Mouse (Mus musculus): ENCODE measurements around the gene 4930518I15Rik. TPM values are rescaled to one million over a fixed set of nuclear protein-coding genes. Genes with fewer than 3 reads are reported as not detected.

4930518I15Rik gene
- polyA plus RNA-seq, 1 experiment from 2014 or later: 7.6 TPM

Other genes with a start within 250 kb of the 4930518I15Rik start
- gene Dlgap4, start 244.2 kb downstream of the 4930518I15Rik start, polyA plus RNA-seq (2014; fragmentation: Nextera tagmentation; extraction: Ambion mirVana): 211 and 230 TPM in 2 replicates
- gene Myl9, start 82.5 kb downstream of the 4930518I15Rik start, polyA plus RNA-seq (2014; fragmentation: Nextera tagmentation; extraction: Ambion mirVana): 23.3 and 43.0 TPM in 2 replicates
- 11.2 and 14.9 TPM in 2 replicates for gene Tgif2, start 17.9 kb downstream of the 4930518I15Rik start, polyA plus RNA-seq (2014; fragmentation: Nextera tagmentation; extraction: Ambion mirVana)
- 165 and 168 TPM in 2 replicates for gene Rab5if, start 5.2 kb upstream of the 4930518I15Rik start, polyA plus RNA-seq (2014; fragmentation: Nextera tagmentation; extraction: Ambion mirVana)
- gene Sla2, start 29.2 kb upstream of the 4930518I15Rik start, polyA plus RNA-seq (2014; fragmentation: Nextera tagmentation; extraction: Ambion mirVana): 0.15 and 0.24 TPM in 2 replicates
- gene Ndrg3, start 134.1 kb upstream of the 4930518I15Rik start, polyA plus RNA-seq (2014; fragmentation: Nextera tagmentation; extraction: Ambion mirVana): 146 and 158 TPM in 2 replicates
- gene Dsn1, start 149.2 kb upstream of the 4930518I15Rik start, polyA plus RNA-seq (2014; fragmentation: Nextera tagmentation; extraction: Ambion mirVana): 6.8 and 8.5 TPM in 2 replicates
- gene Soga1, start 221.3 kb upstream of the 4930518I15Rik start, polyA plus RNA-seq (2014; fragmentation: Nextera tagmentation; extraction: Ambion mirVana): 10.0 and 10.2 TPM in 2 replicates
- gene Tldc2, start 229.1 kb upstream of the 4930518I15Rik start, polyA plus RNA-seq (2014; fragmentation: Nextera tagmentation; extraction: Ambion mirVana): not detected in 2 replicates